Mouse (Mus musculus) lung, postnatal 0 days (tissue): ENCODE data around the gene Nphp4.

Experiments used
- CTCF ChIP-seq: IDR thresholded peaks from 2 replicates; pipeline ENCODE4 v1.5.1; 2016; ENCODE audit warnings: antibody characterized with exemption, mild to moderate bottlenecking
- EP300 ChIP-seq: IDR thresholded peaks from 2 replicates; pipeline ENCODE4 v1.6.1; 2016; ENCODE audit warnings: antibody characterized with exemption, mild to moderate bottlenecking, control low read depth

DNA sequence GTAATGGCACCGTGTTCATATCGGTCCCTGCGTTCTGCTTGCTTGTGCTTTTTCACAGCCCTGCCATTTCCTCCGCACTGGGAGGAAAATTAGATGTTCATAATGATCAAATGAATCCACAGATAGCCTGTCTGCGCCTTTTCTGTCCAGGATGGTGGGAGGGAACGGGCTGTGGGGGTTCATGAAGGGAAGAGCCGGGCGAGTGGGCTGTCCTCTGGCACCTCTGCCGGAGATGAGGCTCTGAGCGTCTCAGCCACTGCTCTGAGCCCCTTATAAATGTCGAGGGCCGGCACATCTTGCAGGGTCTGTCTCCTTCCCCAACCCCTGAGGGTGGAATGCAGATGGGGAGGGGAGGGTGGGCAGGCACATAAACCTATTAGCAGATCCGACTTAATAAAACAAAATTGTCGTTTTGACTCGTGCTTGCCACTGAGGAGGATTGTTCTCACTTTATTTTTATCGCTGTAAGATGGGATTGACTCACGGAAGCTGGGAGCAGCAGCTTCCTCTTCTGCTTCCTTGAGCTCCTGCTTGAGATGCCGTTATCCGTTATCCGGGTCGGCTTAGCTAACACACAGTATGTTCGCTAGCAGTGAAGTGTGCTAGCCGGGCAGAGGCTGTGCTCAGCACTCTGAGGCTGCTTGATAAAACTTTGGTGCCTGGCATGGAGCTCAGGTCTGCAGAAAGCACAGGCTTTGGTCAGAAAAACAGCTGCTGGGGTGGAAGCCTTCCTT lies 92.3 kb downstream of the Nphp4 start:
- TF ChIP-seq CTCF (no peak), EP300 (no peak)
